Mouse (Mus musculus) right cerebral cortex, postnatal 25 days (tissue): ENCODE measurements at regions not wholly inside any gene's neighbourhood (a gene's known extent, or its start where the extent isn't known, plus 50 kb on each side); places are given as distances from the start of the nearest gene placed in this dataset.

Source experiments
- DNase-seq: peaks from one replicate; pipeline ENCODE4 v3.0.0; 2022

- DNase-seq = no peak
Measured at GRCm38 (mm10) chr11:15572716-15573115, 684.8 kb upstream of the Vstm2a start.

GRCm38 (mm10) chr11:15619963-15620362, 637.6 kb upstream of the Vstm2a start:
- no peak for DNase-seq

GRCm38 (mm10) chr11:15649025-15649680, 608.4 kb upstream of the Vstm2a start:
- no peak for DNase-seq

- no peak for DNase-seq
Measured at GRCm38 (mm10) chr11:15689073-15689472, 568.5 kb upstream of the Vstm2a start.

GRCm38 (mm10) chr11:15698001-15698756, 559.3 kb upstream of the Vstm2a start:
- no peak for DNase-seq

GRCm38 (mm10) chr11:15715987-15716386, 541.5 kb upstream of the Vstm2a start:
- DNase-seq = no peak

GRCm38 (mm10) chr11:15717536-15717935, 540.0 kb upstream of the Vstm2a start:
- no peak for DNase-seq

- no peak for DNase-seq
Measured at GRCm38 (mm10) chr11:15737621-15738020, 519.9 kb upstream of the Vstm2a start.

GRCm38 (mm10) chr11:15756006-15756405, 501.5 kb upstream of the Vstm2a start:
- DNase-seq = no peak

- DNase-seq = peak; percentile 11
Measured at GRCm38 (mm10) chr11:15769651-15770617, 487.6 kb upstream of the Vstm2a start.
